Mouse (Mus musculus) urinary bladder, postnatal 10 days (tissue): Measurements from ENCODE around the gene Clspn.

Experiments
- DNase-seq: peaks from one replicate; pipeline ENCODE4 v3.0.0; 2022; ENCODE audit warnings: low spot score

Gene Clspn

DNA sequence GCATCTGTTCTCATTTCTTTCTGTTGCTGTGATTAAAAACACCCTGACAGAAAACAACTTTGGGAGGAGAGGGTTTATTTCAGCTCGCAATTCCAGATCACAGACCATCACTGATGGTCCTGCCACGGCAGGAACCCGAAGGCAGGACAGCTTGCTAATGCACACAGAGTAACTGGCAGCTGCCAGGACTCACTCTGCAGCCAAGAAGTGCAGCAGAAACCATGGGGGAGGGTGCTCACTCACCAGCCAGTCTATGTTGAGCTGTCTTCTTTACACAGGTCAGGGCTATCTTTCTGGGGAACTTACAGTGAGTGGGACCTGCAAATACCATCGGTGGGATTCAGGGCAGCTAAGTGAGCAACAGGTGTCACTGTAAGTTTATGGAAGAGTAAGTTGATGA lies 80.7 kb downstream of the Clspn start:
- no peak for DNase-seq

DNA sequence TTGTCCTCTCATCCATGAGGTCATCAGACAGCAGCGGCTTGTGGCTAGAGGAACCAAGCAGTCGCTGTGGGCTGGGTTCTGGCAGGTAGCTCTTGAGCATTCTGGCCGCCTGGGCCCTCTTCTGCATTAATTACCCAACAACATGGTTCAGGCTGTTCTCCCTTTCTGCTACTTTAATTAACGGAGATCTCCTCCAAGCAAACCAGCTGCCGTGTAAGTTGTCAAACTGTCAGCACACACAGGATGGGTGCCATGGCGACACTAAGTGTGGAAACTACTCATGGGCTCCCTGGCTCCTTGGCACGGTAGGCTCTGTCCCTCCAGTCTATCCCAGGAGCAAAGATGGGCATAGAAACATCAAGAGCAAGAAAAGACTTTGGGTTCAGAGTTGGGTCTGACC lies 82.6 kb downstream of the Clspn start:
- no peak for DNase-seq

DNA sequence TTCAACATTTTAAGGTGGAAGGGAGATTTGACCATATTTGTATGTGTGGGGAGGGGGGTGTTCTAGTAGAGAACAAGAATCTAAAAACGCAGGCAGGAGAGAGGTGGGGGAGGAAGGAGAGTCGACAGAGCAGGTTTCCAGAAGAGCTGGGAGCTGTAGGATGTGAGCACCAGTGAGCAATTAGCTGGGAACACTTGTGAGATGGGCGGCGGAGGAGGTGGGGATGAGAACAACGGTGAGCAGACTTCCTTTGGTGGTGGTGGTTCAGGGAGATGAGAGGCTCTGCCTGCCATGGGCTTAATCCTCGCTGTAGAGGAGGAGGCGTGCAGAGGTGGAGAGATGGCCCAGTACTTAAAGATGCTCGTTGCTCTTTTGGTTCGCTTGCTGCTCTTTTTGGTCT lies 85.2 kb downstream of the Clspn start:
- no peak for DNase-seq
